In the genomic region with DNA sequence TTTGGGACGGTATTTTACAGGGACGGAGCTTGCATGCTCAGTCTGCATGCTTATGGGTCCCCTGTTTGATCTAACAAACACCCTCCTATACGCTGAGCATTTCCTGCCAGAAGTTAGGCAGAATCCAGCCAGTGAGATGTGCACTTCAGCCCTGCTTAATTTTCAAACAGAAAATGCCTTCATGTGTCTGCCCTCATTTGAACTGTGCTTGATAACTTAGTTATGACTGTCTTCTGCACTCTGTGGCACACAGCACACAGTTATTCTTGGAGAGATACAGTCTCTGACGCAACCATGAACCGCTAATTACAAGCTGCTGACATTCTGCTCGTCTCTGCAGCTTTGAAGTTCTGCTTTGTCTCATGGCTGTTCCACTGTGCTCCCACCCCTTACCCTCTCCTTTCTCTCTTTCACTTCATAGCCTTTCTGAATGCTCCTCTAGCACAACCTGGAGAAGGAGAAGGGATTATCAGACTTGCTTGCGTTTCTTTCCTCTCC, we compare ENCODE assay signal across 8 mouse cellular contexts.
DNase-seq lines count a peak whose midpoint lies in the region; ATAC-seq lines count a peak whose summit lies in the region.

No protein-coding gene starts in this region.

- DNase-seq in heart, adult 11 months, result peak; percentile 93
- no peak for DNase-seq in heart, postnatal 25 days (ENCODE audit: low spot score)
- DNase-seq in embryonic facial prominence, embryonic 14.5 days (ENCODE audit: low spot score), result peak; percentile 92
- peak; percentile 18 to 29 for DNase-seq in kidney, postnatal 36 days
- no peak for DNase-seq in liver, embryonic 13.5 days
- DNase-seq in neural tube, embryonic 11.5 days (ENCODE audit: low spot score), result peak; percentile 32
- peak; percentile 64 for DNase-seq in thymus, postnatal 4 days

- peak overlapping the region; percentile 59 for H3K4me2 ChIP-seq in embryonic facial prominence, embryonic 14.5 days (ENCODE audit: low read depth, low read length)
- H3K4me2 ChIP-seq in heart, embryonic 14.5 days (ENCODE audit: low read length), result peak overlapping the region; percentile 75
- H3K4me2 ChIP-seq in liver, embryonic 13.5 days, result peak overlapping the region; percentile 51
- H3K4me2 ChIP-seq in neural tube, embryonic 11.5 days (ENCODE audit: low read depth), result peak overlapping the region; percentile 39

- H3K4me1 ChIP-seq in embryonic facial prominence, embryonic 14.5 days (ENCODE audit: control insufficient read depth, insufficient read depth, low read length), result peaks cover 29% of the 10 kb centered on the region
- H3K4me1 ChIP-seq in heart, embryonic 14.5 days (ENCODE audit: control insufficient read depth in 2 of 2, insufficient read depth in 2 of 2, low read length in 2 of 2), result peaks cover 22 to 58% of the 10 kb centered on the region in 2 experiments
- H3K4me1 ChIP-seq in liver, embryonic 13.5 days (replicated peaks), result peaks cover 17% of the 10 kb centered on the region
- H3K4me1 ChIP-seq in neural tube, embryonic 11.5 days (ENCODE audit: control insufficient read depth, insufficient read depth, low read length), result peaks cover 33% of the 10 kb centered on the region

- WGBS in embryonic facial prominence, embryonic 14.5 days, result 1% methylated on average over 7 of the region's 7 CpGs
- 2% methylated on average over 7 of the region's 7 CpGs for WGBS in heart, embryonic 14.5 days
- WGBS in liver, embryonic 13.5 days (ENCODE audit: insufficient replicate concordance), result 18% methylated on average over 7 of the region's 7 CpGs
- 12% methylated on average over 7 of the region's 7 CpGs for WGBS in neural tube, embryonic 11.5 days

- H3K36me3 ChIP-seq in embryonic facial prominence, embryonic 14.5 days (ENCODE audit: control insufficient read depth, insufficient read depth, low read length), result no peaks in the 10 kb centered on the region
- no peaks in the 10 kb centered on the region for H3K36me3 ChIP-seq in heart, embryonic 14.5 days (ENCODE audit: control insufficient read depth, insufficient read depth, low read length)
- H3K36me3 ChIP-seq in liver, embryonic 13.5 days, result no peaks in the 10 kb centered on the region
- H3K36me3 ChIP-seq in neural tube, embryonic 11.5 days (ENCODE audit: control insufficient read depth, insufficient read depth, low read length), result no peaks in the 10 kb centered on the region

- peak overlapping the region; percentile 56 for H3K9ac ChIP-seq in embryonic facial prominence, embryonic 14.5 days (ENCODE audit: low read depth, low read length)
- peak overlapping the region; percentile 68 for H3K9ac ChIP-seq in heart, embryonic 14.5 days (ENCODE audit: low read length)
- H3K9ac ChIP-seq in liver, embryonic 13.5 days, result 0 out of 2 replicates have a peak overlapping the region, but pooled peaks have one; percentile 13
- H3K9ac ChIP-seq in neural tube, embryonic 11.5 days (ENCODE audit: low read length), result peak overlapping the region; percentile 44

- no peaks in the 10 kb centered on the region for H3K27me3 ChIP-seq in embryonic facial prominence, embryonic 14.5 days (replicated peaks; ENCODE audit: control insufficient read depth, insufficient read depth, low read length)
- H3K27me3 ChIP-seq in heart, embryonic 14.5 days (ENCODE audit: control insufficient read depth, insufficient read depth, low read length), result no peaks in the 10 kb centered on the region
- no peaks in the 10 kb centered on the region for H3K27me3 ChIP-seq in liver, embryonic 13.5 days
- H3K27me3 ChIP-seq in neural tube, embryonic 11.5 days (ENCODE audit: control insufficient read depth, insufficient read depth, low read length), result no peaks in the 10 kb centered on the region

- peak overlapping the region; percentile 93 for H3K27ac ChIP-seq in embryonic facial prominence, embryonic 14.5 days (replicated peaks; ENCODE audit: low read depth, low read length)
- H3K27ac ChIP-seq in heart, embryonic 14.5 days (replicated peaks in 1 of 2; ENCODE audit: control insufficient read depth in 1 of 2, insufficient read depth in 1 of 2, low read depth in 2 of 2, low read length in 2 of 2), result peak overlapping the region; percentile 92 to 98
- H3K27ac ChIP-seq in liver, embryonic 13.5 days, result no peak overlapping the region; the same call in 1 of the 2 replicates
- peak overlapping the region; percentile 92 for H3K27ac ChIP-seq in neural tube, embryonic 11.5 days (ENCODE audit: low read depth, low read length)

- ATAC-seq in embryonic facial prominence, embryonic 14.5 days (ENCODE audit: low read depth), result peak; percentile 58
- ATAC-seq in heart, embryonic 14.5 days (ENCODE audit: insufficient number of reproducible peaks, insufficient read depth, low FRiP score, low read depth), result peak; percentile 71
- ATAC-seq in liver, embryonic 13.5 days (ENCODE audit: low read depth), result peak; percentile 59
- 0 out of 2 replicates have a peak, but pooled peaks have one; percentile 3 for ATAC-seq in neural tube, embryonic 11.5 days (ENCODE audit: insufficient read depth, low FRiP score, low TSS enrichment)

- peak overlapping the region; percentile 31 for H3K4me3 ChIP-seq in embryonic facial prominence, embryonic 14.5 days (ENCODE audit: low read depth, low read length)
- peak overlapping the region; percentile 32 to 33 for H3K4me3 ChIP-seq in heart, embryonic 14.5 days (ENCODE audit: control insufficient read depth in 1 of 2, insufficient read depth in 1 of 2, low read depth in 1 of 2, low read length in 2 of 2)
- H3K4me3 ChIP-seq in liver, embryonic 13.5 days (replicated peaks), result no peak overlapping the region
- H3K4me3 ChIP-seq in neural tube, embryonic 11.5 days (ENCODE audit: low read depth, low read length), result no peak overlapping the region

- H3K9me3 ChIP-seq in embryonic facial prominence, embryonic 14.5 days (ENCODE audit: control insufficient read depth, low read length), result no peaks in the 10 kb centered on the region
- no peaks in the 10 kb centered on the region for H3K9me3 ChIP-seq in heart, embryonic 14.5 days (ENCODE audit: control insufficient read depth, low read length)
- no peaks in the 10 kb centered on the region for H3K9me3 ChIP-seq in liver, embryonic 13.5 days (replicated peaks)
- H3K9me3 ChIP-seq in neural tube, embryonic 11.5 days (ENCODE audit: control insufficient read depth, low read length), result no peaks in the 10 kb centered on the region

- intact Hi-C loops in heart, postnatal 25 days (cut with DNase I), result loop anchor here (5.0 to 10.0 kb wide), 3 partner anchors 85 to 1427 kb away; a partner anchor contains a TSS

Comparison
In these comparisons a context has a peak if more than half of its experiments do, and no peak if none do; other contexts are left out.
1. DNase-seq: peak in heart, adult 11 months (single experiment), embryonic facial prominence, embryonic 14.5 days (single experiment), kidney, postnatal 36 days (2 of 2), neural tube, embryonic 11.5 days (single experiment) and thymus, postnatal 4 days (single experiment); none in heart, postnatal 25 days (single experiment) and liver, embryonic 13.5 days (single experiment).
2. ATAC-seq: peak in every context shown above with its lines; median percentile 71 in heart, embryonic 14.5 days; 59 in liver, embryonic 13.5 days; 58 in embryonic facial prominence, embryonic 14.5 days; 3 in neural tube, embryonic 11.5 days.
3. H3K4me3 ChIP-seq: peak in embryonic facial prominence, embryonic 14.5 days (single experiment) and heart, embryonic 14.5 days (2 of 2); none in liver, embryonic 13.5 days (single experiment) and neural tube, embryonic 11.5 days (single experiment).
4. H3K9ac ChIP-seq: peak in every context shown above with its lines; median percentile 68 in heart, embryonic 14.5 days; 56 in embryonic facial prominence, embryonic 14.5 days; 44 in neural tube, embryonic 11.5 days; 13 in liver, embryonic 13.5 days.
5. Peak in every context shown above with its lines, with median percentiles within 50 percentile points of each other: H3K4me2 ChIP-seq.